Mouse (Mus musculus) myocyte (in vitro differentiated cells): Measurements from ENCODE around the gene Tenm1.

Experiments
- CEBPB ChIP-seq: IDR thresholded peaks from 2 replicates; pipeline ENCODE4 v1.6.1; 2011; ENCODE audit warnings: mild to moderate bottlenecking, moderate library complexity; ENCODE audit not compliant: poor library complexity, insufficient read depth, severe bottlenecking
- E2F4 ChIP-seq: IDR thresholded peaks from one replicate; pipeline ENCODE4 v1.6.1; 2011; ENCODE audit warnings: mild to moderate bottlenecking, control low read depth, moderate library complexity; ENCODE audit not compliant: insufficient read depth
- MAX ChIP-seq: IDR thresholded peaks from one replicate; pipeline ENCODE4 v1.6.1; 2011; ENCODE audit warnings: low read depth, mild to moderate bottlenecking, control low read depth
- MYOD1 ChIP-seq, 3 experiments: IDR thresholded peaks; one replicate each; pipeline ENCODE4 v1.6.1; 2011; ENCODE audit warnings: control low read depth in 2 of 3, low read depth in 2 of 3, mild to moderate bottlenecking in 2 of 3, moderate library complexity in 1 of 3; ENCODE audit not compliant: insufficient read length in 2 of 3, control insufficient read depth in 1 of 3
- MYOG ChIP-seq, 3 experiments: IDR thresholded peaks; one replicate each; pipeline ENCODE4 v1.6.1; 2011; ENCODE audit warnings: control low read depth in 2 of 3, low read depth in 2 of 3, mild to moderate bottlenecking in 2 of 3; ENCODE audit not compliant: insufficient read length in 2 of 3, control insufficient read depth in 1 of 3, insufficient read depth in 1 of 3
- POLR2A ChIP-seq: IDR thresholded peaks from one replicate; pipeline ENCODE4 v1.6.1; 2011; ENCODE audit warnings: low read depth, mild to moderate bottlenecking, control low read depth, moderate library complexity; ENCODE audit not compliant: insufficient read length
- POLR2AphosphoS2 ChIP-seq: IDR thresholded peaks from one replicate; pipeline ENCODE4 v1.6.1; 2011; ENCODE audit warnings: low read depth, control low read depth; ENCODE audit not compliant: insufficient read length
- REST ChIP-seq: IDR thresholded peaks from one replicate; pipeline ENCODE4 v1.6.1; 2011; ENCODE audit warnings: mild to moderate bottlenecking, control low read depth, moderate library complexity; ENCODE audit not compliant: insufficient read depth, insufficient read length
- SRF ChIP-seq: IDR thresholded peaks from one replicate; pipeline ENCODE4 v1.6.1; 2011; ENCODE audit warnings: low read depth; ENCODE audit not compliant: control insufficient read depth, insufficient read length
- TCF12 ChIP-seq: IDR thresholded peaks from one replicate; pipeline ENCODE4 v1.6.1; 2011; ENCODE audit warnings: mild to moderate bottlenecking, control low read depth; ENCODE audit not compliant: poor library complexity, insufficient read depth, severe bottlenecking
- TCF3 ChIP-seq: IDR thresholded peaks from one replicate; pipeline ENCODE4 v1.6.1; 2011; ENCODE audit warnings: low read depth, control low read depth; ENCODE audit not compliant: insufficient read length
- USF1 ChIP-seq: IDR thresholded peaks from one replicate; pipeline ENCODE4 v1.6.1; 2011; ENCODE audit warnings: low read depth, mild to moderate bottlenecking, control low read depth, moderate library complexity

DNA sequence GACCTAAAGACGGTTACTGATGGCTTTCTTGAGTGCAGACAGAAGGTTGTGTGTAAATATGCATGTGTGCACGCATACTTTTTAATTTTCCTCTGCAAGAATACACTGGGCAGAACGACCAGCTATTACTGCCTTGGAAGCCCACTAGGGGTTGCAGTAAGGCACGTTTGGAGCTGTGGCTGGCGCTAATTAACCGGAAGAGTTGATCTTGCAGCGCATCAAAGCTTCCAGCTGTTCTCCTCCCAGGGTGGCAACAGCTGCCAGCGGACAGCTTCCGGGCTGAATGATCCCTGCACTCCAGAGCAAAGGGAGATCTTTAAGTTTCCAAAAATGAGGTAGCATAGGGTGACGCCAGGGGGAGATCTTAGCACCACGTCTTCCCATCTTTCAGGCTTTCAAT, 1.7 kb upstream of the Tenm1 start:
- TF ChIP-seq POLR2A (no peak), MYOD1 (IDR thresholded peaks at IDR 0.05; ENCODE audit: control insufficient read depth in 1 of 3, insufficient read length in 2 of 3, low read depth in 2 of 3) (no peak), USF1 (no peak), TCF12 (no peak), CEBPB (no peak), SRF (no peak), E2F4 (no peak), MAX (no peak), POLR2AphosphoS2 (no peak), REST (no peak), TCF3 (no peak), MYOG (IDR thresholded peaks at IDR 0.05; ENCODE audit: control insufficient read depth in 1 of 3, insufficient read depth in 1 of 3, insufficient read length in 2 of 3, low read depth in 2 of 3) (no peak)
